Mouse (Mus musculus): ENCODE results near the gene Srr. TPM values are rescaled to one million over a fixed set of nuclear protein-coding genes. Genes with fewer than 3 reads are reported as not detected.

Gene Srr
- polyA plus RNA-seq, 1 experiment from 2014 or later = 11.9 TPM

DNA sequence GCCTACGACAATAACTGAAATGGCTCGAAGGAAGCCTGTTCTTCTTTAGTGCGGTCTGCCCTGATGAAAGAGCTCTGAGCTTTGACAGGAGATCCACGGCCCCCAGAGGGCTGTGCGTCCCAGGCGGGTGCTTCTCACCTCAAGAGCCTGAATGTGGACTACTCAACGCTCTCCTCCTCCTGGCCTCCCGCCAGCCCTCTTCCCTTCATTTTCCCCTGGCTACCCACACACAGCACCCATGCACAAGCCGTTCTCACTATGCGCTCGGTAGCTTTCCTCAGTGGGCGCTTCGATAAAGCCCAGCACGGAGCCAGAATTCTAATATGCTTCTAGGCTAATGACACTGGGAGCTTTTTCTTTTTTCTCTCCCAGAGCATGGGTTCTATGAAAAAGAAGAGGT, 43.8 kb downstream of the Srr start:
- Histone ChIP-seq H3K27ac (ENCODE audit: low read length) (no peak overlapping the region), H3K27me3 (replicated peaks; ENCODE audit: insufficient read depth, low read length) (no peaks in the 10 kb centered on the region), H3K9me3 (ENCODE audit: low read length) (no peaks in the 10 kb centered on the region), H3K36me3 (ENCODE audit: insufficient read depth, low read length) (no peaks in the 10 kb centered on the region), H3K9ac (replicated peaks; ENCODE audit: low read depth) (peak overlapping the region; percentile 19; the same call in 1 of the 2 replicates), H3K4me3 (ENCODE audit: low read depth, low read length) (no peak overlapping the region), H3K4me1 (ENCODE audit: insufficient read depth, low read depth, low read length) (no peaks in the 10 kb centered on the region; the same call in 1 of the 2 replicates), H3K4me2 (replicated peaks; ENCODE audit: low read depth, low read length) (no peak overlapping the region)
- no peak for TF ChIP-seq CTCF (IDR thresholded peaks at IDR 0.05)
- TF ChIP-seq EP300 (IDR thresholded peaks at IDR 0.05) = no peak
- DNase-seq (ENCODE audit: low spot score) (no peak), ATAC-seq (no peak)
- 54% methylated on average over 14 of the region's 14 CpGs for WGBS

DNA sequence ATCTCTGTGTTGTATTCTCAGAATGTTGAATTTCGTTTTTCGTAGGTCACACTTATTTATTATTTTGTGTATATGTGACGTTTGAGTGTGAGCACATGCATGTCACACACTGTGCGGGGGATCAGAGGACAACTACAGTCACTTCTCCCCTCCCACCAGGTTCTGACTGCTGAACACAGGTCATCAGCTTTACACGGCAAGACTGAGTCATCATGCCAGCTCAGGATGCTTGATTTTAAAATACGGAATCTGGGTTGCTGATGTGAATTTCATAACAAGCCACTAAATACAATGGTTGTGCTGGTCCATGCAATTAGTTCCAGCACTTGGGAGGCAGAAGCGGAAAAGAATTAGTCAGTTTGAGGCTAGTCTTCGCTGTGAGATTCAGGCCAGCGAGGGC, 44.7 kb downstream of the Srr start:
- H3K9ac ChIP-seq (replicated peaks; ENCODE audit: low read depth) = no peak overlapping the region
- no peak for ATAC-seq
- TF ChIP-seq CTCF (IDR thresholded peaks at IDR 0.05) (no peak), EP300 (IDR thresholded peaks at IDR 0.05) (no peak)
- no peak overlapping the region for H3K4me2 ChIP-seq (replicated peaks; ENCODE audit: low read depth, low read length)
- H3K4me1 ChIP-seq (ENCODE audit: insufficient read depth, low read depth, low read length) = no peaks in the 10 kb centered on the region; the same call in 1 of the 2 replicates
- 83% methylated on average over 9 of the region's 9 CpGs for WGBS
- no peaks in the 10 kb centered on the region for H3K9me3 ChIP-seq (ENCODE audit: low read length)
- no peak overlapping the region for H3K27ac ChIP-seq (ENCODE audit: low read length)
- no peaks in the 10 kb centered on the region for H3K27me3 ChIP-seq (replicated peaks; ENCODE audit: insufficient read depth, low read length)
- no peak overlapping the region for H3K4me3 ChIP-seq (ENCODE audit: low read depth, low read length)
- DNase-seq (ENCODE audit: low spot score) = no peak
- H3K36me3 ChIP-seq (ENCODE audit: insufficient read depth, low read length) = no peaks in the 10 kb centered on the region

DNA sequence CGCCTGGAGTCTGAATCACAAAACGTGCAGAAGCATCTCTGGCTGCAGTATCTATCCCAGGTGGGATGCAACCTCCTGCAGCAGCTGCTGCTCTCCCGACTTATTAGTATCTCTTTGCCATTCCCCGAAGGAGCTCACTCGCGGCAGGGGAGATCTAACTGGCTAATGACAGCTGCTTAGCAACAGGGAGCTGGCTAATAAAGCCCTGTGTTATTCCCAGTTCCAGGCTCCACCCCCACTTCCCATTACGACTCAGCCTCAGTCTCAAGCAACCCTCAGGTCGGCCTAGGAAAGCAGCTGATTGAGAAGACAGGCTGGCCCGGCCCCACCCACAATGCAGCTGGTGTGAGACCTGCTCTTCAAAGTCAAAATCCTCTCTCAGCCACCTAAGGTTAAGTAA, 48.9 kb downstream of the Srr start:
- TF ChIP-seq CTCF (IDR thresholded peaks at IDR 0.05) (no peak), EP300 (IDR thresholded peaks at IDR 0.05) (no peak)
- DNase-seq (ENCODE audit: low spot score) (peak; percentile 75), ATAC-seq (peak; percentile 86)
- H3K9ac ChIP-seq (replicated peaks; ENCODE audit: low read depth) = no peak overlapping the region
- H3K4me1 ChIP-seq (ENCODE audit: insufficient read depth, low read depth, low read length) = no peaks in the 10 kb centered on the region; the same call in 1 of the 2 replicates
- WGBS = 8% methylated on average over 9 of the region's 9 CpGs
- H3K36me3 ChIP-seq (ENCODE audit: insufficient read depth, low read length) = no peaks in the 10 kb centered on the region
- no peaks in the 10 kb centered on the region for H3K9me3 ChIP-seq (ENCODE audit: low read length)
- H3K4me2 ChIP-seq (replicated peaks; ENCODE audit: low read depth, low read length) = 0 out of 2 replicates have a peak overlapping the region, but pooled peaks have one; percentile 17
- H3K4me3 ChIP-seq (ENCODE audit: low read depth, low read length) = no peak overlapping the region
- no peaks in the 10 kb centered on the region for H3K27me3 ChIP-seq (replicated peaks; ENCODE audit: insufficient read depth, low read length)
- H3K27ac ChIP-seq (ENCODE audit: low read length) = no peak overlapping the region

DNA sequence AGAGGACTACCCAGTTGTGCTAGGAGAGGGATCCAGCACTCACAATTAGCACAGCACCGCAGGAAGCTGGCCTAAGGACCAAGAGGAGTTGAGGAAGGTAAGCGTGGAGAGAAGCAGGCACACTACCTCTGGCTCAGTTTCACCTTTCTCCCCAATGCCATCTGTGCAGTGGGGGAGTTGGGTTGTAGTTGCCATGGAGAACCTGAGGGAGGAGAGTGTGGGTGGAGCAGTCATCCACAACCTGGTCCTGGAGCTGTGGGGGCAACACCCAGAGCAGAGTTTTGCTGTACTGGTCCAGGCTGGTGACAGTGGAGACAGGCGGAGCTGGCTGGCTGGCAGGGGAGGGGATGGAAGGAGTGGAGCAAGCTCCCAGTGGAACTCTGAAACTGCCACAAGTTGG, 51.1 kb downstream of the Srr start:
- DNase-seq (ENCODE audit: low spot score) (no peak), ATAC-seq (no peak)
- Histone ChIP-seq H3K27ac (ENCODE audit: low read length) (no peak overlapping the region), H3K36me3 (ENCODE audit: insufficient read depth, low read length) (no peaks in the 10 kb centered on the region), H3K4me1 (ENCODE audit: insufficient read depth, low read depth, low read length) (no peaks in the 10 kb centered on the region; the same call in none of the 2 replicates), H3K4me3 (ENCODE audit: low read depth, low read length) (no peak overlapping the region), H3K9me3 (ENCODE audit: low read length) (no peaks in the 10 kb centered on the region), H3K4me2 (replicated peaks; ENCODE audit: low read depth, low read length) (no peak overlapping the region), H3K27me3 (replicated peaks; ENCODE audit: insufficient read depth, low read length) (no peaks in the 10 kb centered on the region), H3K9ac (replicated peaks; ENCODE audit: low read depth) (no peak overlapping the region)
- WGBS = 62% methylated on average over 3 of the region's 3 CpGs
- TF ChIP-seq CTCF (IDR thresholded peaks at IDR 0.05) = no peak
- TF ChIP-seq EP300 (IDR thresholded peaks at IDR 0.05) = no peak

DNA sequence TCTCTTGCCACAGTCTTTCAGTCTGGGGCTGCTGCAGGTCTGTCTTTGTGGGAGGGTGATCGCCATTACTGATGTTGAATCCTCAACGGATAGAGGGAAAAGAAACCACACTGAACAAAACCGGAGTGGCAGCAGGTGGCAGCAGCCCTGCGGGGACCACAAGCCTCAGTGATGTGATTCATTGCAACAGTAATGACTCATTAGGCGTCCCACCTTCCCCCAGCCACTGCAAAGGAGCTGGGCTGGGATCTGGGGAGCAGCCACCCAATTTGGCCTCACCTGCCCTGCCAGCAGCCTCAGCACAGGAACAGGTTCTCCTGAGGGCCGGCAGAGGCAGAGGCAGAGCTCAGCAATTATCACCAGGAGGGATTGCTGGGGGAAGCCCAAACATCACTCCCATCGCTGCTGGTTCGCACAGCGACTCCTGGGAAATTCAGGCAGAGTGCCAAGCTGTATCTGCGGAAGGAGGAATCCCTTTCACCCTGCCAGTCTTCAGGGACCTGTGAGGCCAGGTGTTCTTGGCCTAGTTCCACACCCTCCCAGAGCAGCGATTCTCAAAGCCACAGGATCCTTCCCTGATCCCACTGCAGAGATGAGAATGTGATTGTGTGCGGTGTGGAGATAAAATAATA, 54.6 kb downstream of the Srr start:
- H3K9me3 ChIP-seq (ENCODE audit: low read length) = no peaks in the 10 kb centered on the region
- no peak overlapping the region for H3K9ac ChIP-seq (replicated peaks; ENCODE audit: low read depth)
- TF ChIP-seq EP300 (IDR thresholded peaks at IDR 0.05) (no peak), CTCF (IDR thresholded peaks at IDR 0.05) (peak; percentile 31)
- ATAC-seq (peak; percentile 64), DNase-seq (ENCODE audit: low spot score) (peak; percentile 44)
- WGBS = 31% methylated on average over 12 of the region's 12 CpGs
- H3K27ac ChIP-seq (ENCODE audit: low read length) = no peak overlapping the region; the same call in 1 of the 2 replicates
- no peak overlapping the region for H3K4me3 ChIP-seq (ENCODE audit: low read depth, low read length)
- no peaks in the 10 kb centered on the region; the same call in none of the 2 replicates for H3K4me1 ChIP-seq (ENCODE audit: insufficient read depth, low read depth, low read length)
- no peak overlapping the region for H3K4me2 ChIP-seq (replicated peaks; ENCODE audit: low read depth, low read length)
- no peaks in the 10 kb centered on the region for H3K27me3 ChIP-seq (replicated peaks; ENCODE audit: insufficient read depth, low read length)
- no peaks in the 10 kb centered on the region for H3K36me3 ChIP-seq (ENCODE audit: insufficient read depth, low read length)

DNA sequence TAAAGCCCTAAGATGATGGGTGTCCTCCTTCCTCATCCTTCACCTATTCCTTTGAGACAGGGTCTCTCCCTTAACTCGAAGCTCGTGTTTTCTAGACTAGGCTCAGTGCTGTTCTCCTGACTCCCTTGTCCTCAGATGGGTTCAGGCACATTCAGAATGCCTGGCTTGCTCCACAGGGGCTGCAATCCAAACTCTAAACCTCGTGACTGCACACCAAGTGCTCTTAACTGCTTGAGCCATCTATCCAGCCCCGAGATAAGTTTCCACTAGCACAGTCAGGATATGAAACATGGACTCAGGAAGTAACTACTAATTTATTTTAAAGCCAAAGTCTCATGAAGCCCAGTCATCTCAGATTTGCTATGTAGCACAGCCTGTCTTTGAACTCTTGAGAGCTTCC, 55.2 kb downstream of the Srr start:
- Histone ChIP-seq H3K9ac (replicated peaks; ENCODE audit: low read depth) (no peak overlapping the region), H3K4me3 (ENCODE audit: low read depth, low read length) (no peak overlapping the region), H3K9me3 (ENCODE audit: low read length) (no peaks in the 10 kb centered on the region), H3K27me3 (replicated peaks; ENCODE audit: insufficient read depth, low read length) (no peaks in the 10 kb centered on the region), H3K36me3 (ENCODE audit: insufficient read depth, low read length) (no peaks in the 10 kb centered on the region), H3K4me1 (ENCODE audit: insufficient read depth, low read depth, low read length) (no peaks in the 10 kb centered on the region; the same call in none of the 2 replicates), H3K4me2 (replicated peaks; ENCODE audit: low read depth, low read length) (no peak overlapping the region), H3K27ac (ENCODE audit: low read length) (no peak overlapping the region; the same call in 1 of the 2 replicates)
- WGBS = 42% methylated on average over 4 of the region's 4 CpGs
- peak; percentile 32 for DNase-seq (ENCODE audit: low spot score)
- peak; percentile 60 for ATAC-seq
- TF ChIP-seq CTCF (IDR thresholded peaks at IDR 0.05) (no peak), EP300 (IDR thresholded peaks at IDR 0.05) (0 out of 2 replicates have a peak, but pooled peaks have one; percentile 23)

Data from lung, postnatal 0 days (tissue).